Mouse (Mus musculus) CH12.LX (cell line): ENCODE data around the gene Hgd.

Experiments used
- CTCF ChIP-seq, 2 experiments: IDR thresholded peaks in 1 of 2; conservative IDR thresholded peaks in 1 of 2; 2 replicates each; pipeline ENCODE4 v1.5.1; 2011 to 2012; ENCODE audit warnings: low read depth in 2 of 2, low read length in 2 of 2, improper control_type of control experiment in 1 of 2, inconsistent platforms in 1 of 2, mild to moderate bottlenecking in 1 of 2, moderate library complexity in 1 of 2
- EP300 ChIP-seq: IDR thresholded peaks from 2 replicates; pipeline ENCODE4 v1.6.1; 2011; ENCODE audit warnings: low read length, improper control_type of control experiment
- HCFC1 ChIP-seq: IDR thresholded peaks from 2 replicates; pipeline ENCODE4 v1.6.1; 2012; ENCODE audit warnings: low read depth, mild to moderate bottlenecking, inconsistent platforms, low read length, improper control_type of control experiment
- MAFK ChIP-seq: IDR thresholded peaks from 2 replicates; pipeline ENCODE4 v1.6.1; 2011; ENCODE audit warnings: low read length, improper control_type of control experiment; ENCODE audit not compliant: insufficient replicate concordance
- NRF1 ChIP-seq: IDR thresholded peaks from 2 replicates; pipeline ENCODE4 v1.6.1; 2014; ENCODE audit warnings: low read depth, mild to moderate bottlenecking, inconsistent platforms, low read length, improper control_type of control experiment, moderate library complexity
- POLR2A ChIP-seq: IDR thresholded peaks from 2 replicates; pipeline ENCODE4 v1.6.1; 2011; ENCODE audit warnings: low read depth, mild to moderate bottlenecking, improper control_type of control experiment, low read length
- RAD21 ChIP-seq: IDR thresholded peaks from 2 replicates; pipeline ENCODE4 v1.6.1; 2011; ENCODE audit warnings: low read depth, mild to moderate bottlenecking, low read length, improper control_type of control experiment, moderate library complexity
- TCF12 ChIP-seq: IDR thresholded peaks from 2 replicates; pipeline ENCODE4 v1.6.1; 2014; ENCODE audit warnings: low read depth, mild to moderate bottlenecking, inconsistent platforms, low read length, improper control_type of control experiment
- ZC3H11A ChIP-seq: IDR thresholded peaks from 2 replicates; pipeline ENCODE4 v1.6.1; 2012; ENCODE audit warnings: low read depth, mild to moderate bottlenecking, inconsistent platforms, low read length, improper control_type of control experiment

- TF ChIP-seq TCF12, result no peak
- TF ChIP-seq CTCF (conservative IDR thresholded peaks at IDR 0.05 in 1 of 2, IDR thresholded peaks at IDR 0.05 in 1 of 2; ENCODE audit: low read depth in 2 of 2, low read length in 2 of 2), result no peak
- TF ChIP-seq EP300, result no peak
- no peak for TF ChIP-seq MAFK
- TF ChIP-seq HCFC1, result no peak
- no peak for TF ChIP-seq RAD21
- TF ChIP-seq ZC3H11A, result no peak
- no peak for TF ChIP-seq POLR2A
- no peak for TF ChIP-seq NRF1
Observed at GRCm38 (mm10) chr16:37628336-37628735, 48.4 kb downstream of the Hgd start.
